In genomic region chr6:142758562-142758961, GRCm38 (mm10) we compare ENCODE assay signal across 14 mouse cellular contexts. TPM values are rescaled to one million over a fixed set of nuclear protein-coding genes. Genes with fewer than 3 reads are reported as not detected.
DNase-seq lines count a peak whose midpoint lies in the region; ATAC-seq lines count a peak whose summit lies in the region.
"Had no signal": no experiment of that assay in that cellular context is flagged by ENCODE, and none has a peak within 500 bp of the region (broad histone marks: within the 10 kb centered on the region; RNA-seq: fewer than 3 reads in every experiment).

No protein-coding gene starts in this region.

- no peaks in the 10 kb centered on the region for H3K27me3 ChIP-seq in heart, embryonic 15.5 days
- H3K27me3 ChIP-seq in megakaryocyte, embryonic 14.5 days (replicated peaks) = no peaks in the 10 kb centered on the region
- H3K27me3 ChIP-seq in liver, embryonic 12.5 days (replicated peaks) = 0 out of 2 replicates have a peak, but pooled peaks cover 6% of the 10 kb centered on the region
- H3K27me3 ChIP-seq in neural tube, embryonic 13.5 days = 0 out of 2 replicates have a peak, but pooled peaks cover 11% of the 10 kb centered on the region

- DNase-seq in heart, adult 11 months = no peak
- no peak for DNase-seq in layer of hippocampus, adult 18-20 months (ENCODE audit: low spot score in 2 of 2)
- DNase-seq: adrenal gland, postnatal 10 days; layer of hippocampus, postnatal 36 days; thymus, adult 2 months had no signal

- peak overlapping the region; percentile 88 for H3K4me2 ChIP-seq in heart, embryonic 15.5 days
- H3K4me2 ChIP-seq in liver, embryonic 12.5 days = peak overlapping the region; percentile 78
- H3K4me2 ChIP-seq in neural tube, embryonic 13.5 days = peak overlapping the region; percentile 68; the same call in 1 of the 2 replicates

- no peak overlapping the region for H3K27ac ChIP-seq in heart, embryonic 15.5 days
- H3K27ac ChIP-seq in liver, embryonic 12.5 days = peak overlapping the region; percentile 100
- no peak overlapping the region for H3K27ac ChIP-seq in neural tube, embryonic 13.5 days (replicated peaks)
- H3K27ac ChIP-seq: kidney, postnatal 0 days; limb, embryonic 15.5 days had no signal

- no peaks in the 10 kb centered on the region for H3K9me3 ChIP-seq in heart, embryonic 15.5 days (replicated peaks)
- H3K9me3 ChIP-seq in megakaryocyte, embryonic 14.5 days = no peaks in the 10 kb centered on the region
- H3K9me3 ChIP-seq in liver, embryonic 12.5 days (replicated peaks) = no peaks in the 10 kb centered on the region
- no peaks in the 10 kb centered on the region for H3K9me3 ChIP-seq in neural tube, embryonic 13.5 days
- H3K9me3 ChIP-seq: limb, embryonic 15.5 days had no signal

- no peak for ATAC-seq in heart, embryonic 15.5 days (replicated peaks; ENCODE audit: insufficient number of reproducible peaks, insufficient read depth, low FRiP score, low read depth)
- no peak for ATAC-seq in megakaryocyte, adult 5-6 weeks (ENCODE audit: poor library complexity, severe bottlenecking)
- ATAC-seq in liver, embryonic 12.5 days = no peak
- ATAC-seq in neural tube, embryonic 13.5 days (ENCODE audit: low read depth) = no peak

- H3K4me3 ChIP-seq in heart, embryonic 15.5 days = peak overlapping the region; percentile 84; the same call in 1 of the 2 replicates
- H3K4me3 ChIP-seq in megakaryocyte, embryonic 14.5 days (replicated peaks) = peak overlapping the region; percentile 94
- peak overlapping the region; percentile 96 for H3K4me3 ChIP-seq in liver, embryonic 12.5 days
- H3K4me3 ChIP-seq in neural tube, embryonic 13.5 days = peak overlapping the region; percentile 71; the same call in 1 of the 2 replicates

- no peak overlapping the region for H3K9ac ChIP-seq in heart, embryonic 15.5 days
- H3K9ac ChIP-seq in liver, embryonic 12.5 days = peak overlapping the region; percentile 99
- no peak overlapping the region for H3K9ac ChIP-seq in neural tube, embryonic 13.5 days
- H3K9ac ChIP-seq: limb, embryonic 15.5 days had no signal

- 85% methylated on average over 6 of the region's 6 CpGs for WGBS in heart, embryonic 15.5 days
- 85% methylated on average over 6 of the region's 6 CpGs for WGBS in liver, embryonic 12.5 days (ENCODE audit: insufficient replicate concordance)
- 98% methylated on average over 6 of the region's 6 CpGs for WGBS in neural tube, embryonic 13.5 days

- H3K36me3 ChIP-seq in heart, embryonic 15.5 days = peaks cover 4% of the 10 kb centered on the region; the same call in 1 of the 2 replicates
- peaks cover 57% of the 10 kb centered on the region for H3K36me3 ChIP-seq in megakaryocyte, embryonic 14.5 days (replicated peaks; ENCODE audit: low read length)
- H3K36me3 ChIP-seq in liver, embryonic 12.5 days = peaks cover 54% of the 10 kb centered on the region
- H3K36me3 ChIP-seq in neural tube, embryonic 13.5 days = peaks cover 27% of the 10 kb centered on the region

- peaks cover 20% of the 10 kb centered on the region for H3K4me1 ChIP-seq in heart, embryonic 15.5 days (replicated peaks)
- H3K4me1 ChIP-seq in megakaryocyte, embryonic 14.5 days = peaks cover 83% of the 10 kb centered on the region
- peaks cover 61% of the 10 kb centered on the region for H3K4me1 ChIP-seq in liver, embryonic 12.5 days
- H3K4me1 ChIP-seq in neural tube, embryonic 13.5 days (replicated peaks) = peaks cover 31% of the 10 kb centered on the region

RNA-seq across cellular contexts. Expression of gene Cmas, which starts 2.1 kb away (rescaled TPM):
- 83.4 and 92.1 TPM in 2 replicates for polyA plus RNA-seq in heart, embryonic 15.5 days (2015; fragmentation: Nextera tagmentation; extraction: Ambion mirVana)
- polyA plus RNA-seq in megakaryocyte, embryonic 14.5 days (2012; ENCODE audit: insufficient read depth, low replicate concordance) = 176 and 211 TPM in 2 replicates
- total RNA-seq in megakaryocyte, adult 5-6 weeks (2015) = 56.1 and 60.6 TPM in 2 replicates
- total RNA-seq in megakaryocyte, adult 5-6 weeks (2017) = 52.7 and 60.0 TPM in 2 replicates
- polyA plus RNA-seq in liver, embryonic 12.5 days (2016; fragmentation: Nextera tagmentation; extraction: Ambion mirVana) = 157 and 159 TPM in 2 replicates
- polyA plus RNA-seq in neural tube, embryonic 13.5 days (2015; fragmentation: Nextera tagmentation; extraction: Ambion mirVana) = 174 and 175 TPM in 2 replicates
- 100 to 1,000 TPM in 1 of 2 experiments, 10 to 100 TPM in 1; 98.0 to 106 TPM for total RNA-seq in layer of hippocampus, adult 18-20 months (2021)

RNA-seq across cellular contexts. Expression of gene Sult6b2, which starts 45.7 kb away (rescaled TPM):
- polyA plus RNA-seq in heart, embryonic 15.5 days (2015; fragmentation: Nextera tagmentation; extraction: Ambion mirVana) = not detected in 2 replicates
- 0.07 TPM in 1 of 2 replicates, not detected in the other for polyA plus RNA-seq in megakaryocyte, embryonic 14.5 days (2012; ENCODE audit: insufficient read depth, low replicate concordance)
- not detected in 2 replicates for total RNA-seq in megakaryocyte, adult 5-6 weeks (2015)
- not detected in 2 replicates for total RNA-seq in megakaryocyte, adult 5-6 weeks (2017)
- polyA plus RNA-seq in liver, embryonic 12.5 days (2016; fragmentation: Nextera tagmentation; extraction: Ambion mirVana) = 0.06 TPM in 1 of 2 replicates, not detected in the other
- 0.14 and 0.25 TPM in 2 replicates for polyA plus RNA-seq in neural tube, embryonic 13.5 days (2015; fragmentation: Nextera tagmentation; extraction: Ambion mirVana)
- under 1 TPM in 1 of 2 experiments, not detected in 1; 0.15 TPM for total RNA-seq in layer of hippocampus, adult 18-20 months (2021)
- total RNA-seq: adrenal gland, postnatal 10 days; gastrocnemius, adult 18-20 months; layer of hippocampus, postnatal 36 days had no signal
- polyA plus RNA-seq: hindbrain, embryonic 11.5 days; kidney, postnatal 0 days had no signal

RNA-seq across cellular contexts. Expression of gene Abcc9, which starts 56.4 kb away (rescaled TPM):
- polyA plus RNA-seq in heart, embryonic 15.5 days (2015; fragmentation: Nextera tagmentation; extraction: Ambion mirVana) = 14.6 and 15.2 TPM in 2 replicates
- polyA plus RNA-seq in megakaryocyte, embryonic 14.5 days (2012; ENCODE audit: insufficient read depth, low replicate concordance) = not detected in 2 replicates
- not detected in 2 replicates for total RNA-seq in megakaryocyte, adult 5-6 weeks (2015)
- total RNA-seq in megakaryocyte, adult 5-6 weeks (2017) = 0.11 TPM in 1 of 2 replicates, not detected in the other
- 2.4 and 2.9 TPM in 2 replicates for polyA plus RNA-seq in liver, embryonic 12.5 days (2016; fragmentation: Nextera tagmentation; extraction: Ambion mirVana)
- polyA plus RNA-seq in neural tube, embryonic 13.5 days (2015; fragmentation: Nextera tagmentation; extraction: Ambion mirVana) = 3.4 and 3.5 TPM in 2 replicates
- total RNA-seq in layer of hippocampus, adult 18-20 months (2021) = 1 to 10 TPM; 2.9 to 3.2 TPM
